Mouse (Mus musculus) lung, postnatal 0 days (tissue): ENCODE measurements at regions not wholly inside any gene's neighbourhood (a gene's known extent, or its start where the extent isn't known, plus 50 kb on each side); places are given as distances from the start of the nearest gene placed in this dataset.

ENCODE experiments used
- CTCF ChIP-seq: IDR thresholded peaks from 2 replicates; pipeline ENCODE4 v1.5.1; 2016; ENCODE audit warnings: antibody characterized with exemption, mild to moderate bottlenecking
- EP300 ChIP-seq: IDR thresholded peaks from 2 replicates; pipeline ENCODE4 v1.6.1; 2016; ENCODE audit warnings: antibody characterized with exemption, mild to moderate bottlenecking, control low read depth

GRCm38 (mm10) chr5:46201639-46202456 is 344.4 kb upstream of the Lcorl start:
- TF ChIP-seq CTCF = no peak
- no peak for TF ChIP-seq EP300
